In genomic region chr9:56502543-56502971, GRCm38 (mm10) we compare ENCODE assay signal across 8 mouse cellular contexts.
DNase-seq lines count a peak whose midpoint lies in the region; ATAC-seq lines count a peak whose summit lies in the region.

No protein-coding gene starts in this region.

- ATAC-seq in limb, embryonic 12.5 days (ENCODE audit: insufficient number of reproducible peaks, insufficient read depth, low FRiP score, low TSS enrichment, low read depth): no peak
- no peak for ATAC-seq in forebrain, embryonic 14.5 days

- no peak overlapping the region for H3K4me3 ChIP-seq in limb, embryonic 12.5 days (replicated peaks)
- no peak overlapping the region for H3K4me3 ChIP-seq in limb, embryonic 10.5 days
- no peak overlapping the region for H3K4me3 ChIP-seq in forebrain, embryonic 14.5 days (ENCODE audit: low read depth, low read length)

- H3K9ac ChIP-seq in limb, embryonic 12.5 days (replicated peaks): no peak overlapping the region
- peak overlapping the region; percentile 35; the same call in 1 of the 2 replicates for H3K9ac ChIP-seq in forebrain, embryonic 14.5 days (ENCODE audit: low read length)

- intact Hi-C loops in heart, postnatal 25 days (cut with DNase I): loop anchor here (5.0 kb wide), 1 partner anchor 35 kb away; no protein-coding TSS in a partner anchor

- no peaks in the 10 kb centered on the region for H3K36me3 ChIP-seq in limb, embryonic 12.5 days
- H3K36me3 ChIP-seq in limb, embryonic 10.5 days: no peaks in the 10 kb centered on the region
- H3K36me3 ChIP-seq in forebrain, embryonic 14.5 days (ENCODE audit: control insufficient read depth, insufficient read depth, low read length): no peaks in the 10 kb centered on the region

- H3K4me2 ChIP-seq in limb, embryonic 12.5 days: 0 out of 2 replicates have a peak overlapping the region, but pooled peaks have one; percentile 11
- H3K4me2 ChIP-seq in forebrain, embryonic 14.5 days (ENCODE audit: low read length): peak overlapping the region; percentile 25; the same call in 1 of the 2 replicates

- H3K27me3 ChIP-seq in limb, embryonic 12.5 days: no peaks in the 10 kb centered on the region; the same call in 1 of the 2 replicates
- no peaks in the 10 kb centered on the region for H3K27me3 ChIP-seq in limb, embryonic 10.5 days (ENCODE audit: low read depth, poor library complexity, severe bottlenecking)
- H3K27me3 ChIP-seq in forebrain, embryonic 14.5 days (replicated peaks; ENCODE audit: control insufficient read depth, insufficient read depth, low read length): no peaks in the 10 kb centered on the region

- DNase-seq in limb, embryonic 10.5 days (ENCODE audit: low spot score): no peak
- no peak for DNase-seq in forebrain, embryonic 14.5 days (ENCODE audit: low spot score)
- DNase-seq in heart, postnatal 25 days (ENCODE audit: low spot score): peak; percentile 40
- peak; percentile 23 for DNase-seq in neural tube, embryonic 10.5 days (ENCODE audit: extremely low spot score, low spot score)
- no peak for DNase-seq in thymus, postnatal 4 days
- DNase-seq in right cerebral cortex, postnatal 36 days (ENCODE audit: low spot score in 2 of 2): no peak
- no peak for DNase-seq in urinary bladder, postnatal 14 days (ENCODE audit: low spot score)

- peaks cover 76% of the 10 kb centered on the region for H3K4me1 ChIP-seq in limb, embryonic 12.5 days (replicated peaks)
- H3K4me1 ChIP-seq in limb, embryonic 10.5 days: peaks cover 50% of the 10 kb centered on the region
- H3K4me1 ChIP-seq in forebrain, embryonic 14.5 days (ENCODE audit: control insufficient read depth, insufficient read depth, low read length): peaks cover 9% of the 10 kb centered on the region

- no peaks in the 10 kb centered on the region for H3K9me3 ChIP-seq in limb, embryonic 12.5 days
- no peaks in the 10 kb centered on the region for H3K9me3 ChIP-seq in limb, embryonic 10.5 days (replicated peaks)
- H3K9me3 ChIP-seq in forebrain, embryonic 14.5 days (replicated peaks; ENCODE audit: control insufficient read depth, low read length): no peaks in the 10 kb centered on the region

- peak overlapping the region; percentile 56 for H3K27ac ChIP-seq in limb, embryonic 12.5 days
- H3K27ac ChIP-seq in limb, embryonic 10.5 days: no peak overlapping the region
- H3K27ac ChIP-seq in forebrain, embryonic 14.5 days (ENCODE audit: low read depth, low read length): no peak overlapping the region

- WGBS in limb, embryonic 12.5 days: 46% methylated on average over 8 of the region's 8 CpGs
- 68% methylated on average over 8 of the region's 8 CpGs for WGBS in limb, embryonic 10.5 days
- 48% methylated on average over 8 of the region's 8 CpGs for WGBS in forebrain, embryonic 14.5 days

Comparison
In these comparisons a context has a peak if more than half of its experiments do, and no peak if none do; other contexts are left out.
1. DNase-seq: peak in heart, postnatal 25 days (single experiment) and neural tube, embryonic 10.5 days (single experiment); none in limb, embryonic 10.5 days (single experiment), forebrain, embryonic 14.5 days (single experiment), thymus, postnatal 4 days (single experiment), right cerebral cortex, postnatal 36 days (0 of 2) and urinary bladder, postnatal 14 days (single experiment).